Mouse (Mus musculus) lung, postnatal 36 days (tissue): ENCODE data around the gene Rrad.

Experiments
- DNase-seq: peaks from one replicate; pipeline ENCODE4 v3.0.0; 2022; ENCODE audit warnings: mixed read lengths

Gene Rrad

DNA sequence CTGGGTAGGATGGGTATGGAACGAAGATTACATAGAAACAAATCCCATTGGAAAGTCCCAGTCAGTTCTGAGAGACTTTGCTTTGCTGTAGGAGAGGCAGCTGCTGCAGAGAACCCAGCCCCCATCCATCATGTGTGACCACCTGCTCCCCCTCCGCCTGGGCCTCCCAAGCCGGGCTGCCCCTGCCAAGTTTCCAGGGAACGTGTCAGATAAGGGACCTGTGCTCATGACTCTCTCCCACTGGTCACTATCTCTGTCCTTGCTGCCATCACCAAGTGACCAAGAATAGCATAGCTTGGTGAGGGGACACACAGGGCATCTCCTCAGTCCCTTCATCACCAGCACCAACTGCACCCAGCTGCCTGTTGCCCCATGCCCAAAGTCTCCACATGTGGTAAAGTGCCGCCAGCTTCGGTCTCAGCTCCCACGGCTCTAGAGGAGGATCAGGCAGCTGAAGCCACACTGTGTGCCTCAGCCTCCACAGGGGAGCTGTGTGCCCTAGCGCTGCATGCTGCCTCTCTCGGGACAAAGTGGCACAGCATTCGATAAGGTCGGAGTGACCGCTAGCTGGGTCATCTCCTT, 20.9 kb downstream of the Rrad start:
- DNase-seq = no peak

- DNase-seq = no peak
Measured at GRCm38 (mm10) chr8:104609222-104609621, 21.9 kb downstream of the Rrad start.

- DNase-seq = no peak
Measured at GRCm38 (mm10) chr8:104607944-104608343, 23.2 kb downstream of the Rrad start.

GRCm38 (mm10) chr8:104606329-104606728, 24.8 kb downstream of the Rrad start:
- no peak for DNase-seq

DNA sequence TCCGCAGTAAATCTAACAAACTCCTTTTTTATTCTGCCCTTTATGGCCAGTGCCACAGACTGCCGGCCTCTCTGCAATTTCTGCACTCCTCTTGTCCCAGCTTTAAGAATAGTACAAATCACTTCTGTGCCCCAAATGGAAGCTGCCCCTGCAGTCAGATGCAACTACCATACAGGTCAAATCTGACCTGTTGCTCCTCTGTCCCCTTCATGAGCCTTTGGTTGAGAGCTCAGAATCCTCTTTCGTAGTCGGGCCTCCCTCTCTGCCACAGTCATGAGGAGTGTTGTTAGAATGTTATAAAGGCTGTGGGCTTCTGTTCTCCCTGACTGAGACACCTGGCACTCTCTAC, 27.9 kb downstream of the Rrad start:
- DNase-seq = no peak

DNA sequence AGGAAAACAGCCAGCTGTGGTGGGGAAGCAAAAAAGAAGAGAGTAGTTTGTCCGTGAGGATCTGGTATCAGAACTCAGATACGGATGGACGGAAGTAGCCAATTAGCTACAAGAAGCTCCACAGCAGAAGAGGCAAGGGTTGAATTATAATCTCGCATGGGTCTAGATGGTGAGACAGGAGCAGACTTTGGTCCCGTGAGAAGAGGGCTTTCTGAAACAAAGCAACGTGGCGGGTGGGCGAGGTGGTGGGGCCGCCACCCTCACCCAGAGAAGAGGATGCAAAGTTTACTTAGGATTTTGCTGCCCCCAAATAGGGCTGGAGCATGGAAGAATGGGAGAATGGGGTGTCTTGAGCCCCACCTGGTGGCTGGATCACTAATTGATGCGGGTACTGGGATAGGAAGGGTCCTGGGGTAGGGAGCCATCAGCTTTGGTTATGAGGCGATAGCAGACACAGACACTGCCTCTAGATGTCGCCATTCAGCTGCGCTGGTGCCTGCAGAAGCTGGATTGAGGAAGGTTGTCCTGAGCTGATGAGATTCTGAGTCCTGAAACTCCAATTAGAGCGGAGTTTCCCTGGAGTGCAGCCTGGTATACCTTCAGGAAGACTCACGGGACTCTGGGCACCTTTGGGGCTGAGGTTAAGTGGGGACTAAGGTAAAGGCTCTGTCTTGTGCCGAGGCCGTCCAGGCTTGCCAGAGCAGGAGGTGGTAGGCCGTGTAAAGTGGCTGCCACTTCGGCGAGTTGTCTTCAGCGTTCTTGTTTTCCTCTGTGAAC, 28.5 kb downstream of the Rrad start:
- DNase-seq = peak; percentile 92

DNA sequence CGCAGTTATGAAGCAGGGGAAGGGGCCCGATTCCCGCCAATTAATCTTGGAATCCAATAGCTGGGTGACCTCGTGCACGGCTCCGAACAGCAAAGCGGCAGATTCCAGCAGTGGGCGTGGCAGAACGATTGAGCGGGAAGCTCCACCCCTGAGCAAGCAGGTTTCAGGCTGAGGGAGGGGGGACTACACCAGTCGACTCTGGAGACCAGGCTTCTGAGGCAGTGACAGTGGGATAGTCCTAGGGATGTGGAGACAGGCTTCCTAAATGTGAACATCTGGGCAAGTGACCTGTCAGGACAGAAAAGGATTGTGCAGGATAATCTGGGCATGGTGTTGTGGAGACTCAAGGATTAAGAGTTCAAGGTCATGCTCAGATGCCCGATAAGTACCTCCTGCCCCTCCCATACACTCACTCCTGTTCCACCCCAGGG, 29.2 kb downstream of the Rrad start:
- DNase-seq = peak; percentile 20

DNA sequence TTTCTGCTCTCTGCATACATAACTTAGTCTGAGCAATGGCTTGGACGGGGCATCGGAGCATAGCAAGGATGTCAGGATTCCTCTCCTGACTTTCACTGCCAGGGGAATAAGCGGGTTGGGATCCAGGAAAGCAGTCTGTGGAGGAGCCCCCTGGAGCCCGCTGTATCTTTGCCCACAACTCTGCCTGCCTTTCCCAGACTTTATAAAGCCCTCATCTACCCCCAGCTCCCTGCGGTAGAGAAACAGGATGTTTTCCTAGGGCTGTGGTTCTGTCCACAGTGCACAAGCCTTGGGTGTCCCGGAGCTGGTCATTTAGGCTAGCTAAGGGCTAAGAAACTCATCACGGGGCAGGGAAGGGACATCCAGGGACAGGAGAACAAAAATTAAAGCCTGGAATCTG, 29.7 kb downstream of the Rrad start:
- DNase-seq = no peak

GRCm38 (mm10) chr8:104598496-104598895, 32.6 kb downstream of the Rrad start:
- no peak for DNase-seq

DNA sequence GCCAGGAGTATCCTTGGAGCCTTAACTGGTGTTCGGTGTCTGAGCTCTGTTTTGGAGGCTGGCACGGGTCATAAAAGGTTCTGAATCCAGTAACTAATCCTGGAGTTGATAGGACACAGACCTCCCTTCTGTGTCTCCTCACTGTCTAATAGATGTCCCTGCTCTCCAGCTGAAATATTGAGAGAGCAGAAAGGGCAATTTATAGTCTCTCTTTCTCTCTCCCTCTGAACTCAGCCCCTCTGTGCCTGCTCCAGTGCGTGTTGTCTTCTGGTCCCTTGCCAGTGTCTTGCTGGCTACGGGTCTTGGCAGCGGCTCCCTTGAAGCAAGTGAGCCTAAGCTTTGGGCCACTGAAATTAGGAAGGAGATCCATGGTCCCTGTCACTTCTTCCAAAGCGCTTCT, 33.5 kb downstream of the Rrad start:
- DNase-seq = peak; percentile 27

DNA sequence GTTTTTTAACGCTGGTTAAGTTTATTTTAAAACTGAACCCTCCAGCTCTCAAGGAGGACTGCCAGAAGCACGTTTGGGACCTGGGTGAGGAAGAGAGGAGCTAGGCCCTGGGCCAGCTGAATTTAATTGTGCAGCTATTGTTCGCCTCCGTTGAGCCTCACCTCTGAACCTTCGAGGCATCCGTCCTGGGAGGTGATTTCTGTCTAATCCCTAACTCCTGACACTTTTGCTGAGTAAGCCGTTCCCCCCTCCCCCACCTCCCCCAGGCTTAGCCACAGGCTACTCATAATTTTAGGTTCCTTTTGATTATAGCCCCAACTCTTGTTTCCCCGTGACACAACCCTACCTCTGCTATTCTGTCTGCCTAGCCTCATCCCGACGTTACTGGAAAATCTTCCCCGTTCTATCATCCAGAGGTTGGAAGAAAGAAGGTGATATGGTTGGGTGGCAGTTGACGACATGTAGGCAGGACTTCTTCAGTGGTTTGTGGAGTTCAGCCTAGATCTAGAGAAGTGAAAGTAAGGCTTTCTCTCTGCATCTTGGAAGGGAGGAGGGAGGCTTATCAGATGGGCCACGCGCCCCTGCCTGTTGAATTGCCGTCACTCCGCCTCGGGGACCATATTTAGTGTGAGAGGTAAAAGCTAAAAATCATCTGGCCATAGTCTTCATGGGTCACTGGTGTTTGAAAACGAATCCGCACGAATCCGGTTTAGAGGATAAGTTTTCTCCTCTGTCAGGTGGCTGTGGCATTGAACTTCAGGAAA, 35.2 kb downstream of the Rrad start:
- no peak for DNase-seq

DNA sequence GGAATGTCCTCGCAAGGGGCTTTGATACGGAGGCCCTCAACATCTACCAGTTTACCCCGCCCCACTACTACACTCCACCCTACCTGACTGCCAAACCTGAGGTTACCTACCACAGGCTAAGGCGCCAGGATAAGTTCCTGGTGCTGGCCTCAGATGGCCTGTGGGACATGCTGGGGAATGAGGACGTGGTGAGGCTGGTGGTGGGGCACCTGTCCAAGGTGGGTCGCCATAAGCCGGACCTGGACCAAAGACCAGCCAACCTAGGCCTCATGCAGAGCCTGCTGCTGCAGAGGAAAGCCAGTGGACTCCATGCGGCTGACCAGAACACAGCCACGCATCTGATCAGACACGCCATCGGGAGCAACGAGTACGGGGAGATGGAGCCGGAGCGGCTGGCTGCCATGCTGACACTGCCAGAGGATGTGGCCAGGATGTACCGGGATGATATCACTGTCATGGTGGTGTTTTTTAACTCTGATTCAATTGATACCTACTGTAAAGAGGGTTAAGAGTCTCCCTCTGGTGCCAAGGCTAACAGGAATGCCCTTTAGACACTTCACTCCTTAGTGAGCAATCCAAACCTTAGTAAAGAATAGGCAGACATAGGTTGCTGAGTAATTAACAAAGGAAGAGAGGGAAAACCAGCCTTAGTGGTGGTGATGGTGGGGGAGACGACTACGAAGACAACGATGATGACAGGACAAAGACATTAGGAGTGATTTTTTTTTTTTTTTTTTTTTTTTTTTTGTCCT, 36.3 kb downstream of the Rrad start:
- no peak for DNase-seq

DNA sequence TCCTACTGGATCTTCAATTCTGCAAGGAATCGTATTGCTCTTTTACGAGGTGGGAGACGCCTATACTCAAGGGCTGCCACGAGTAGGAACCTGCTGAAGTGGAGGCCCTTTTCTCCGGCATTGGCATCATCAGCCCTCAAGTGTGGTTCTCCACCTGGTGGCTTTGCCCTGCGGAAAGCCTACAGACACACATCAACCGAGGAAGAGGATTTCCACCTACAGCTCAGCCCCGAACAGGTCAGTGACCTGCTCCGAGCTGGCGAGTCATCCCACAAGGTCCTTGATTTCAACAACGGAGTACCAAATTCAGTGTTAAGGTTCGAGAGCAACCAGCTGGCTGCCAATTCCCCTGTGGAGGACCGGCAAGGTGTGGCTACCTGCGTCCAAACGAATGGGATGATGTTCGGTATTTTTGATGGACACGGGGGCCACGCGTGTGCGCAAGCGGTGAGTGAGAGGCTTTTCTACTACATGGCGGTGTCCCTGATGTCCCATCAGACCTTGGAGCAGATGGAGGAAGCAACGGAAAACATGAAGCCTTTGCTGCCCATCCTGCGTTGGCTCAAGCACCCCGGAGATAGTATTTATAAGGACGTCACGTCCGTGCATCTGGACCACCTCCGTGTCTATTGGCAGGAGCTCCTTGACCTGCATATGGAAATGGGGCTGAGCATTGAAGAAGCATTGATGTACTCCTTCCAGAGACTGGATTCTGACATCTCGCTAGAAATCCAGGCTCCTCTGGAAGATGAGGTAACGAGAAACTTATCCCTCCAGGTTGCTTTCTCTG, 37.4 kb downstream of the Rrad start:
- DNase-seq = peak; percentile 13

GRCm38 (mm10) chr8:104592566-104592965, 38.6 kb downstream of the Rrad start:
- no peak for DNase-seq

GRCm38 (mm10) chr8:104591856-104592255, 39.3 kb downstream of the Rrad start:
- DNase-seq = no peak

DNA sequence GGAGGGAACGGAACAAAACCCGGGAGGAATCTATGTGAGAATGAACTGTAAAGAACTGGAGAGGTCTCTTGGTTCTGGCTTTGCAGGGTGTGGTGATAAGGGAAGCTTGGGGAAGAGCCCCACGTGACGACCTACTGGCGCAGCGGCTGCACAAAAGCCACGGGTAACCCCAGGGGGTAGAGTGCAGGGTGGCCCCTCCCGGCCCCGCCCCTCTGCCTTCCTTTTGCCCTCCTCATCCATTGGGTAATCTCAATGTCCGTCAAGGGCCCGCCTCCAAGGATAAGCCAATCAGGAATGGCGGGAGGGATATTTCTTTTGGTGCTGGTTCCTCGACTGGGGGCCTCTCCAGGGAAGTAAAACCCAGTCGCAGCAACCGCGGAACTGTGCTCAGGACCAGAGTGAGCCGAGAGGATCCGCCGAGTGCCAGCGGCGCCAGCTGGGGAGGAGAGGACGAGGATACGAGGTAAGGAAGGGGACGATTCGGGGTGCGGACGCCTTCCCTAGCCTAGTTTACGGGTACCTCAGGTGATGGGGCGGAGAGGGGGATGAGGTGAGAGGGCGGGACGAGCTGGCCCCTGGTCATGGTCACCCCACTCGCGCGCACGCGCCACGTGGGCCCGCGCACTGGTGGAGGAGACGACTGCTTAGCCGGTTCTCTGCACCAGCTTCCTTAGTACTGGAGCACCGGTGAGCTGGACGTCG, 39.8 kb downstream of the Rrad start, which contains the start of gene Pdp2:
Gene Pdp2 (plus strand): TSS at position 319 of the 702 bp plus-strand sequence.
- peak; percentile 97 for DNase-seq

DNA sequence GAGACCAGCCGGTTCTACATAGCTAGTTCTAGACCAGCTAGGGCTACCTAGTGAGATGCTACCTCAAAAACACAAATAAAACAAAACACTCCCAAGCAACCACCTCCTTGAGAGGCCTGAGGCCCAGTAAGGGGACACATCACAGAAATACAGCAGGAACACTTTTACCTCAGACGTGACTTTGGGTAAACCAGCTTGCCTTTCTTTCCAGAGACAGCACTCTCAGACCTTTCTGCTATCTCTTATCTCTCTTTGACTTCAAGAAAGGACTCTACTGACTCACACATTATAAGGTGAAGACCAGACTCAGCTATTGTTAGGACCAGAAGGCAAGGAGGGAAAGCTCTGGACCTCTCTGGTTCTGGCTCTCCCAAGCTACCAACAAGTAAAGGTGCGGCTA, 40.8 kb downstream of the Rrad start:
- DNase-seq = no peak

DNA sequence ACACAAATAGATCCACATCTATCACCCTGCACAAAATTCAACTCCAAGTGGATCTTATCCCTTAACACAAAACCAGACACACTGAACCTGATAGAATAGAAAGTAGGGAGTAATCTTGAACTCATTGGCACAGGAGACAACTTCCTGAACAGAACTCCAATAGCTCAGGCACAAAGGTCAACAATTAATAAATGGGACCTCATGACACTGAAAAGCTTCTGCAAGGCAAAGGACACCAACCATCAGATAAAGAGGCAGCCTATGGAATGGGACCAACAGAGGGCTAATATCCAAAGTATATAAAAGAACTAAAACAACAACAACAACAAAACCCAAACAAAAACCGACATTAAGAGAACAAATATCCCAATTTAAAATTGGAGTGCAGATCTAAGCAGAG, 46.6 kb downstream of the Rrad start:
- no peak for DNase-seq
